ENCODE assay signal across 8 mouse cellular contexts in the genomic region with DNA sequence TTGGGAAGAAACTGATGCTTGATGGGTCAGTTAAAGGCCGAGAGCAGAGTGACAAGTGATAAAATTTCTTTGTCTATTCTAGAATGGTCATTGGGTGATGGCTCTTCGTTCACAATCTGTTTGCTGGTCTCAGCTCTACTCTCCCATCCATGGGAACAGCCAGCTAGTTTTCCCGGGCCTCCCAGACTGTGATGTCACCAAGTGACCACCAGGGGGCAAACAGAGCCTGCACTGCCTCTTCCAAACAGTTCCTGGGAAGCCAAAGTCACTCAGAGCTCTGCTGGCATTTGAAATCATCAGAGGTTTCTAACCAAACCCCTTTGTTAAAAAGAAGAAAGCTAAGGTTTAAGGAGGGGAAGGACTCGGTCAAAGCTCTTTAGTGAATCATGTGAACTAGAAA. TPM values are rescaled to one million over a fixed set of nuclear protein-coding genes. Genes with fewer than 3 reads are reported as not detected.
DNase-seq lines count a peak whose midpoint lies in the region; ATAC-seq and TF ChIP-seq lines count a peak whose summit lies in the region.

No protein-coding gene starts in this region.

- no peak overlapping the region for H3K9ac ChIP-seq in heart, embryonic 12.5 days

- H3K27ac ChIP-seq in heart, embryonic 12.5 days (ENCODE audit: poor library complexity, severe bottlenecking): no peak overlapping the region
- no peak overlapping the region for H3K27ac ChIP-seq in left cerebral cortex, adult 2 months
- no peak overlapping the region for H3K27ac ChIP-seq in midbrain, embryonic 10.5 days (replicated peaks)

- H3K4me2 ChIP-seq in heart, embryonic 12.5 days: no peak overlapping the region

- 0 out of 2 replicates have a peak, but pooled peaks cover 2% of the 10 kb centered on the region for H3K4me1 ChIP-seq in heart, embryonic 12.5 days (replicated peaks)
- H3K4me1 ChIP-seq in midbrain, embryonic 10.5 days: no peaks in the 10 kb centered on the region

- peak; percentile 98 for TF ChIP-seq CTCF in brain, embryonic 14.5 days (IDR thresholded peaks at IDR 0.05; ENCODE audit: borderline replicate concordance, extremely low read depth, insufficient read depth, insufficient read length)
- TF ChIP-seq CTCF in left cerebral cortex, adult 2 months (IDR thresholded peaks at IDR 0.05): peak; percentile 97

- intact Hi-C loops in left cerebral cortex, adult 2 months (cut with DNase I): loop anchor here (2.0 to 5.0 kb wide), 2 partner anchors 118 to 199 kb away; no protein-coding TSS in a partner anchor

- no peaks in the 10 kb centered on the region for H3K36me3 ChIP-seq in heart, embryonic 12.5 days
- no peaks in the 10 kb centered on the region for H3K36me3 ChIP-seq in midbrain, embryonic 10.5 days

- no peaks in the 10 kb centered on the region for H3K9me3 ChIP-seq in heart, embryonic 12.5 days (replicated peaks)
- H3K9me3 ChIP-seq in midbrain, embryonic 10.5 days (replicated peaks): no peaks in the 10 kb centered on the region

- no peak overlapping the region for H3K4me3 ChIP-seq in heart, embryonic 12.5 days
- no peak overlapping the region for H3K4me3 ChIP-seq in left cerebral cortex, adult 2 months
- H3K4me3 ChIP-seq in midbrain, embryonic 10.5 days: no peak overlapping the region

- DNase-seq in heart, adult 18-20 months: peak; percentile 71 to 81
- DNase-seq in brain, embryonic 14.5 days (ENCODE audit: low read depth): peak; percentile 79
- DNase-seq in heart, postnatal 4 days: peak; percentile 85
- peak; percentile 69 to 81 for DNase-seq in left cerebral cortex, adult 2 months (ENCODE audit: extremely low spot score in 1 of 2, low spot score in 2 of 2)
- DNase-seq in midbrain, embryonic 10.5 days (ENCODE audit: low spot score): peak; percentile 80
- peak; percentile 45 for DNase-seq in skeletal muscle tissue, adult 2 months (ENCODE audit: low read depth, low spot score)

- WGBS in heart, embryonic 12.5 days: 5% methylated on average over 4 of the region's 4 CpGs
- 8% methylated on average over 4 of the region's 4 CpGs for WGBS in midbrain, embryonic 10.5 days

- 0 out of 2 replicates have a peak, but pooled peaks cover 3% of the 10 kb centered on the region for H3K27me3 ChIP-seq in heart, embryonic 12.5 days (replicated peaks)
- no peaks in the 10 kb centered on the region for H3K27me3 ChIP-seq in midbrain, embryonic 10.5 days (ENCODE audit: low read depth, poor library complexity, severe bottlenecking)

- no peak for TF ChIP-seq POLR2A in brain, embryonic 14.5 days (IDR thresholded peaks at IDR 0.05; ENCODE audit: borderline replicate concordance, extremely low read depth, insufficient read depth, insufficient read length, poor library complexity, severe bottlenecking)

- ATAC-seq in heart, embryonic 12.5 days (ENCODE audit: insufficient number of reproducible peaks, low FRiP score): no peak
- ATAC-seq in erythroid progenitor cell, adult 5-6 weeks (replicated peaks; ENCODE audit: low FRiP score, poor library complexity, severe bottlenecking): peak; percentile 87

RNA-seq across cellular contexts. Expression of gene Rnf169, which starts 8.5 kb away (rescaled TPM):
- 10 to 100 TPM; 10.6 to 11.3 TPM for total RNA-seq in heart, adult 18-20 months (2021)
- polyA plus RNA-seq in heart, embryonic 12.5 days (2016; fragmentation: Nextera tagmentation; extraction: Ambion mirVana): 4.3 and 4.5 TPM in 2 replicates
- polyA plus RNA-seq in brain, embryonic 14.5 days (2012; rRNA removed): 6.8 and 10.1 TPM in 2 replicates
- total RNA-seq in erythroid progenitor cell, adult 5-6 weeks (2015; ENCODE audit: low replicate concordance): 1.7 and 3.6 TPM in 2 replicates
- 10.3 and 10.5 TPM in 2 replicates for total RNA-seq in erythroid progenitor cell, adult 5-6 weeks (2017; ENCODE audit: low replicate concordance)
- 10 to 100 TPM; 16.1 to 16.9 TPM for total RNA-seq in heart, postnatal 4 days (2021)
- 10 to 100 TPM; 49.4 to 51.3 TPM for total RNA-seq in left cerebral cortex, adult 2 months (2021)
- 4.0 and 4.5 TPM in 2 replicates for polyA plus RNA-seq in midbrain, embryonic 10.5 days (2016; fragmentation: Nextera tagmentation; extraction: Ambion mirVana)

RNA-seq across cellular contexts. Expression of gene Chrdl2, which starts 17.2 kb away (rescaled TPM):
- total RNA-seq in heart, adult 18-20 months (2021): not detected
- 0.11 and 0.21 TPM in 2 replicates for polyA plus RNA-seq in heart, embryonic 12.5 days (2016; fragmentation: Nextera tagmentation; extraction: Ambion mirVana)
- 0.13 and 0.21 TPM in 2 replicates for polyA plus RNA-seq in brain, embryonic 14.5 days (2012; rRNA removed)
- total RNA-seq in erythroid progenitor cell, adult 5-6 weeks (2015; ENCODE audit: low replicate concordance): not detected in 2 replicates
- total RNA-seq in erythroid progenitor cell, adult 5-6 weeks (2017; ENCODE audit: low replicate concordance): not detected in 2 replicates
- not detected for total RNA-seq in heart, postnatal 4 days (2021)
- under 1 TPM; 0.34 to 0.49 TPM for total RNA-seq in left cerebral cortex, adult 2 months (2021)
- polyA plus RNA-seq in midbrain, embryonic 10.5 days (2016; fragmentation: Nextera tagmentation; extraction: Ambion mirVana): 0.14 and 0.16 TPM in 2 replicates
